Mouse (Mus musculus): ENCODE measurements around the gene Lsamp.

Lsamp gene

DNA sequence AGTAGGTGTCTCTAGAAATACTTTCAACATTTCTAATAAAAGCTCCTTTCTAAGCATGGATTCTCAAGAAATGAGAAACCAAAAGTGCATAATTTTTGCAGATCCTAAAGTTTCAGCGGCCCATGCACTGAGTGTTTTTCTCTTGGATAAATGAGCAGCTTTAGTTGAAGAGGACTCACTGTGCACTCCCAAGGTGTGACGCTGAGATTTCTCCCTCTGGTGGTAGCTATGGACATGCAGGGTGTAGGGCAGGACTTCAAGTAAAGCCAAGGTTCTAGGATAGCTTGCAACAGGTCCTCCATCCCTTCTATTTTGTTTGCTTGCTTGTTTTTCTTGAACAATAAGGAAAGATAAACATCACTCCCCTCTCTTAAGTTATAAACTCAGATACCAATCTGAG, 1558.5 kb downstream of the Lsamp start:
- peak; percentile 46 for DNase-seq (ENCODE audit: low read depth, low spot score)

- DNase-seq (ENCODE audit: low read depth, low spot score): no peak
These were observed 1567.0 kb downstream of the Lsamp start for GRCm38 (mm10) chr16:41551164-41551563.

DNA sequence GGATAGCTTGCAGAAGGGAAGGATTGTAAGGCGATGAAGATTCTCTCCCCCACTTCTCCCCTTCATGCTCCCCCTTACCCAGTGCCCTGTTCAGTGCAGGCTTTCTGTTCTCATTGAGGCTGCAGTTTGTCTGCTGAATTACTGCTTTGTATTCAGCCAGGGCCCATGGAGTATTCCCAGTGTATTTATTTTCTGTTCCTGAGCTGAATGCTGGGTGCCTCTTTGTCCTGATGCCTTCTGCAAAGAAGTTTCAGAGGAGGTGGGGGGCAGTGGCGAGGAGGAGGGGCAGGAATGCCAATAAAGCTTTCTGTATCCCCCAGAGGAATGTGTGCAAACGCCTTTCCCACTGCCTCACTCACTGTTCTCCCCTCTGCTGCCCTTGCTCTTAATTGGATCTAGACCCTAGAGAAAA, 1567.7 kb downstream of the Lsamp start:
- no peak for DNase-seq (ENCODE audit: low read depth, low spot score)

DNA sequence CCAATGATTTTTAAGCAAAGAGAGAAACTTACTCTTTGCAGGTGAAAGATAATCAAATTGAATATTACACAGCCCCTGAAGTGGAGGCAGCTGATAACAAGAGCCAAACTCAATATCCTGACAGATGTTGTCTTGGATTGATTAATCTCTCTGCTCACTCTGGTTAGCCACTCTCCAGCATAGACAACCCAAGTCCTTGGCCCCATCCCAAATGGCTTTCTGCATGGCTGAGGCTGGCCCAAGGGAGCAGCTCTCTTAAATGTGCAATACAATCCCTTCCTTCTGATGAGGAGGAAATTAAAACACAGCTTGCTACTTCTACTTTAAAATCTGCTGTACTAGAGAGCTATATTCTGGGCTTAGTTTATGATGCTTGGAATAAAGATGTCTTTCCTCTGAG, 1572.9 kb downstream of the Lsamp start:
- DNase-seq (ENCODE audit: low read depth, low spot score): no peak

- no peak for DNase-seq (ENCODE audit: low read depth, low spot score)
These were observed 1581.1 kb downstream of the Lsamp start for GRCm38 (mm10) chr16:41565233-41565632.

DNA sequence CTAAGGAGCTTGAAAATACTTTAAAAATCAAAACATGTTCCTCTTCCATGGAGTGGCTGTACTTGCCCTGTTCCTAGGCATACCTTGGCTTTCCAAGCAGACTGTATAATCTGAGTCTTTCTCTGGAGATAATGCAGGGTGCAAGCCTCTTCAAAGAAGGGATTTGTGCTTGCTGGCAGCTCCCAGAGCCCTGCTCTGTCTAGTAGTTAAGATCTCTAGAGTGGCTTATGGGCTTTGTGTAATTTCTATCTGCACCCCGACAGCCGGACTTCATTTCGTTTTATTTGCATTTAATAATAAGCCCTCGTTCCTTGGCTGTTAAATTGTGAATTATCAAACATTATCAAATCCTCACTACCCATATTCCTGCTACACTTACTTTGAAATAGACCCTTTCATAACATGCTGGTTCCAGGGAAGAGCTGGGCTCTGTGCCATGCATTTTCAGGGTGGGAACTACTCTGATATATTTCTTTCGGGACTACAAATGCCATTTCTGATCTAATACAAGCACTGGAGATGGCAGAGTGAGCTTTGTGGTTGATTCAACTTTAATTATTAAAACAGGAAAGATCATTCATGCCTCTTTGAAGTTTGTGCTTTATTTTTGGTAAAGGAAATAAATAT, 1604.6 kb downstream of the Lsamp start:
- no peak for DNase-seq (ENCODE audit: low read depth, low spot score)

GRCm38 (mm10) chr16:41612229-41612628, 1628.1 kb downstream of the Lsamp start:
- no peak for DNase-seq (ENCODE audit: low read depth, low spot score)

DNA sequence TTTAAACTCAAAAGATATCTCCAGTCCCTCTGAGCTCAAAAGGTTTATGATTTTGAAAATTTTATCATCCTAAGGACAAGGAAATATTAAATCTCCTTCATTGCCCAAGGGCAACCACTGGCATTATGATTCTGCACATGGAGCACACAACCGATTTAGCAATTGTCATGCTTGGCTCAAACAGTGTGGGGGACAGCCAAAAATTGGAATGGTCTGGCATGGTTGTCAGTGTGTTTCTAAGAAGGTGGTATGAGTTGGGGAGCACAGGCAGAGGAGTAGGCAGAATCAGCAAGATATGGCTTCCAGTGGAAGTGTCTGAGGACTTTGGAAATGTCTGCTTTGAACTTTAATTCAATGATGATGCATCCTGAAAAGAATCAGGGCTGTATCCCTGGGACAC, 1639.7 kb downstream of the Lsamp start:
- no peak for DNase-seq (ENCODE audit: low read depth, low spot score)

DNA sequence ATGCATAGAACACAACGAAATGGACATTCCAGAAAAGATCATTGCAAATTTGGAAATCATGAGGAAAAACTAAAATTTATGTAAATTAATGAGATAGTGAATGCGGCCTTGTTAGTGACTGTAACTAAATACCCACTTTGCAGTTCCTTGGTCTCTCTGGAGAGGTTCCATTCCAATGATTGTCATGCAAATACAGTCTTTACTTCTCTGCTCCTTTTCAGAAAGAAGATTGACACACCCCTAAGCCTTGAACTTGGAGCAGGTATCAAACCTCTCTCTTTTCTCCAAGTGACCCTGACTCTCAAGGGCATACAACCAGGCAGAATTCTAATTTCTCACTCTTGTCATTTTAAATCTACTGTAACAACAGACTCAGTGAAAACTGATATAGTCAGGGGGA, 1649.7 kb downstream of the Lsamp start:
- DNase-seq (ENCODE audit: low read depth, low spot score): peak; percentile 97

- peak; percentile 75 for DNase-seq (ENCODE audit: low read depth, low spot score)
These were observed 1656.7 kb downstream of the Lsamp start for GRCm38 (mm10) chr16:41640876-41641275.

GRCm38 (mm10) chr16:41653261-41653660, 1669.1 kb downstream of the Lsamp start:
- no peak for DNase-seq (ENCODE audit: low read depth, low spot score)

- DNase-seq (ENCODE audit: low read depth, low spot score): no peak
These were observed 1690.3 kb downstream of the Lsamp start for GRCm38 (mm10) chr16:41674316-41675038.

GRCm38 (mm10) chr16:41675774-41676173, 1691.6 kb downstream of the Lsamp start:
- no peak for DNase-seq (ENCODE audit: low read depth, low spot score)

- peak; percentile 54 for DNase-seq (ENCODE audit: low read depth, low spot score)
These were observed 1708.3 kb downstream of the Lsamp start for GRCm38 (mm10) chr16:41692435-41692834.

DNA sequence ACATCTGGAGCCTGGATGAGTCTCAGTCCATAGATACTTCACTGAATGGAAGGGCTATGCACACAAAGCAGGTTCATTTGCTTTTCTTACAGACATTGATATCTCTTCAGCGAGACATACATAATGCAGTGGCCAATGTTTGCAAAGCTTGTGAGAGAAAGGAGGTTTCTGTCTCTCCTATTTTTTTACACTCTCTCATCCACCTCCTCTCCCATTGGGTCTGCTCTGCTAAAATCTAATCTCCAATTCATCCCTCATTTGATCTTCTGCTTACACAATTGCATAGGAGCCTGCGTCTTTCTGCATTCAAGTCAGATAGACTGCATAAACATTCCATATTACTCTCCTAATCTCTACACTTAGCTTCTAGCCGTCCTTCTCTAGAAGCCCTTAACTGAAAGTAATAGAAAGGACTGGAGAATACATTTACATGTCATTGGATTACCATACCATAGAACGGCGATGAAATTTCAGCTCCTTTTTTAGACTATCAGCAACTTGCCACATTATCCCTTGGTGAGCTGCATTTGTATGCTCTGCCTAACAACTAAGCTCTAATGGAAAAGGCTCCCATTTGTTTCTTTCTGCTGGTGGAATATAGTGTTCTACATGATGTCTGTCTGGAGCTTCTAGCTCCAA, 1717.7 kb downstream of the Lsamp start:
- no peak for DNase-seq (ENCODE audit: low read depth, low spot score)

- no peak for DNase-seq (ENCODE audit: low read depth, low spot score)
These were observed 1744.9 kb downstream of the Lsamp start for GRCm38 (mm10) chr16:41728900-41729585.

DNA sequence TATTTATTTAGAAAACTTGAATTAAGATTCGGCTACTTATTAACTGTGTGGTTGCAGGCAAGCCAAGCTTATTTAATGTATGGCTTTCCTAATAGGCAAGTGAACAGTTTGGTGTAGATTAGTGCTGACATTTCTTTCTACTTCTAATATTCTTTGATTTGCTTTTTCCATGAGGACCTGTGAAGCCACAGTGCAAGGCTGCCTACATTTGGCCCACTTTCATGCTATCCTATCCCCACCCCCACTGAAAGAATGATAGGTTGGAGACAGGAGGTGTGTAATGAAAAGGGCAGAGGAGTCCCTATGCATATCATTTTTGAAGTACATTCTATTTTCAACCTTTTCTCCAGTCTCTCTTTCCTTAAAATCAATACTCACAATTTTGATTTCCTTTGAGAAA, 1745.8 kb downstream of the Lsamp start:
- DNase-seq (ENCODE audit: low read depth, low spot score): no peak

- DNase-seq (ENCODE audit: low read depth, low spot score): no peak
These were observed 1760.9 kb downstream of the Lsamp start for GRCm38 (mm10) chr16:41745037-41745436.

GRCm38 (mm10) chr16:41746235-41746911, 1762.2 kb downstream of the Lsamp start:
- no peak for DNase-seq (ENCODE audit: low read depth, low spot score)

DNA sequence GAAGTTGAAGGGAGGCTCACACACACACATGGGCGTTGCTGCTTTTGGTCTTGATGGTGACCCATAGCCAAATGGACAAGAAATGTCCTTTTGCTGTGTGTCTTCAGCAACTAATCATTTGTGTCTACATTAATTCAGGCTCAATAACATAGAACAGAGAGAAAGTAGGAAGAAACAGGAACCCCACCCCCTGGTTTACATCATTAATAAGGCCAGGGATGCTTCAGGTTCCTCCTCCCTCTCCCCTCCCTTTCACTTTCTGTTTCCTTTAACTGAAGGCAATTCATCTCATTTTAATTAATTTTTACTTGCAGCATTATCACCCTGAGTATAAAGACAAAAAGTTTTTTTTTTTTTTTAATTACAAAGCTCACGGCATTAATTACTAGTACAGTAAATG, 1763.7 kb downstream of the Lsamp start:
- no peak for DNase-seq (ENCODE audit: low read depth, low spot score)

- DNase-seq (ENCODE audit: low read depth, low spot score): no peak
These were observed 1764.6 kb downstream of the Lsamp start for GRCm38 (mm10) chr16:41748759-41749158.

- DNase-seq (ENCODE audit: low read depth, low spot score): no peak
These were observed 1780.1 kb downstream of the Lsamp start for GRCm38 (mm10) chr16:41764285-41764684.

Measured in R1 (cell line).